Mouse (Mus musculus) small intestine, adult 2 months (tissue): ENCODE measurements around the gene Efl1.

ENCODE experiments used
- CTCF ChIP-seq: fragments of 200-500 bp; IDR thresholded peaks from 2 replicates; pipeline ENCODE4 v1.5.1; 2012; ENCODE audit warnings: low read depth, mild to moderate bottlenecking, control low read depth, inconsistent platforms, low read length, moderate library complexity, mixed read lengths; ENCODE audit not compliant: insufficient replicate concordance, insufficient read length; ENCODE audit errors: extremely low read depth
- POLR2A ChIP-seq: fragments of 200-500 bp; IDR thresholded peaks from 2 replicates; pipeline ENCODE4 v1.6.1; 2012; ENCODE audit warnings: low read depth, mild to moderate bottlenecking, control low read depth, inconsistent platforms, low read length, moderate library complexity

DNA sequence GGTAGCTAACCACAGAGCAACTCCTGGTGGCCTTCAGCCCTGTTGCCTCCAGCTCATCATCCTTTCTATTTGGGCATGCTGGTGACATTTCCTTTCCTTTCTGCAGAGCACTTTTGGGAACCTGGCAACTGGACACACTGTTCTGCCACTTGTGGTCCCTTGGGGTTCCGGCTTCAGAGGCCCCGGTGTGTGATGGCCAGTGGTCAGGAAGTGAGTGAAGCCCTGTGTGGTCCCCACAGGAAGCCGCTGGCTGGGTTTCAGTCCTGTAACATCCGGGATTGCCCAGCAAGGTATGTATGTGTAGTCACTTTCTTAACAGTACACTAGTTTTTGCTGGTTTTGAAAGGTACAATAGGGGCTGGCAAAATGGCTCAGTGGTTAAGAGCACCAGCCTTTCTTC, 46.4 kb upstream of the Efl1 start:
- TF ChIP-seq CTCF: no peak
- TF ChIP-seq POLR2A: no peak
